Mouse (Mus musculus) urinary bladder, postnatal 25 days (tissue): ENCODE results near the gene Nap1l4.
A peak's percentile ranks its signal among the peaks of the same experiment; 100 is the strongest.
"Not testable (repeated sequence)": the region's sequence is repeated elsewhere in the genome, so short reads cannot be mapped to it uniquely, and the experiment has no call there.

Experiments
- DNase-seq: peaks from one replicate; pipeline ENCODE4 v3.0.0; 2022; ENCODE audit warnings: low spot score

Gene Nap1l4

GRCm38 (mm10) chr7:143548976-143549457, at the start of gene Nap1l4:
Gene Nap1l4, minus strand, starts transcription at chr7:143549106.
- peak; percentile 97 for DNase-seq

GRCm38 (mm10) chr7:143594865-143595264, 46.0 kb upstream of the Nap1l4 start:
- DNase-seq, result no peak

- DNase-seq, result no peak
Observed at GRCm38 (mm10) chr7:143592255-143592654, 43.3 kb upstream of the Nap1l4 start.

GRCm38 (mm10) chr7:143588006-143588405, 39.1 kb upstream of the Nap1l4 start:
- no peak for DNase-seq

GRCm38 (mm10) chr7:143587586-143587985, 38.7 kb upstream of the Nap1l4 start:
- DNase-seq, result no peak

GRCm38 (mm10) chr7:143583956-143584355, 35.0 kb upstream of the Nap1l4 start:
- peak; percentile 68 for DNase-seq

- DNase-seq, result no peak
Observed at GRCm38 (mm10) chr7:143583025-143583424, 34.1 kb upstream of the Nap1l4 start.

GRCm38 (mm10) chr7:143575751-143576150, 26.8 kb upstream of the Nap1l4 start:
- no peak for DNase-seq

- DNase-seq, result no peak
Observed at GRCm38 (mm10) chr7:143565648-143566039, 16.7 kb upstream of the Nap1l4 start.

GRCm38 (mm10) chr7:143565015-143565647, 16.2 kb upstream of the Nap1l4 start:
- no peak for DNase-seq

GRCm38 (mm10) chr7:143563787-143564186, 14.9 kb upstream of the Nap1l4 start:
- no peak for DNase-seq

GRCm38 (mm10) chr7:143557616-143558015, 8.7 kb upstream of the Nap1l4 start:
- no peak for DNase-seq

GRCm38 (mm10) chr7:143556964-143557610, 8.2 kb upstream of the Nap1l4 start:
- DNase-seq, result peak; percentile 31

- no peak for DNase-seq
Observed at GRCm38 (mm10) chr7:143549588-143550220, 798 bp upstream of the Nap1l4 start.

GRCm38 (mm10) chr7:143548231-143548961, 510 bp downstream of the Nap1l4 start:
- DNase-seq, result no peak

- DNase-seq, result no peak
Observed at GRCm38 (mm10) chr7:143546554-143546953, 2.4 kb downstream of the Nap1l4 start.

- DNase-seq, result peak; percentile 11
Observed at GRCm38 (mm10) chr7:143544368-143544767, 4.5 kb downstream of the Nap1l4 start.

GRCm38 (mm10) chr7:143538671-143539070, 10.2 kb downstream of the Nap1l4 start:
- DNase-seq, result no peak

- not testable (repeated sequence) for DNase-seq
Observed at GRCm38 (mm10) chr7:143538229-143538628, 10.7 kb downstream of the Nap1l4 start.

GRCm38 (mm10) chr7:143536251-143536650, 12.7 kb downstream of the Nap1l4 start:
- DNase-seq, result no peak

- DNase-seq, result no peak
Observed at GRCm38 (mm10) chr7:143533284-143533683, 15.6 kb downstream of the Nap1l4 start.

- DNase-seq, result no peak
Observed at GRCm38 (mm10) chr7:143532410-143532809, 16.5 kb downstream of the Nap1l4 start.
